Mouse (Mus musculus) erythroblast, adult 5-6 weeks (primary cell): ENCODE results near the gene Gm10358. TPM values are rescaled to one million over a fixed set of nuclear protein-coding genes. Genes with fewer than 3 reads are reported as not detected.
"Not testable (repeated sequence)": the region's sequence is repeated elsewhere in the genome, so short reads cannot be mapped to it uniquely, and the experiment has no call there.

Experiments
- ATAC-seq: replicated peaks from 2 replicates; pipeline ENCODE4 v1.8.0; 2016; ENCODE audit warnings: moderate number of reproducible peaks, mild to moderate bottlenecking, moderate TSS enrichment, inconsistent platforms; ENCODE audit not compliant: poor library complexity, low FRiP score, severe bottlenecking
- total RNA-seq, 2 experiments: library from RNA; stranded (forward) in 1 of 2; stranded (reverse) in 1 of 2; fragments of 150-400 nt in 1 of 2; fragments of 200-764, 138-1000 nt in 1 of 2; gene quantifications; 2 replicates each; pipeline versions ENCODE4 v1.2.3 to v1.2.4; 2015 to 2017; ENCODE audit warnings: low replicate concordance in 2 of 2

The Gm10358 gene
- total RNA-seq (2015; ENCODE audit: low replicate concordance) (not detected in 2 replicates), total RNA-seq (2017; ENCODE audit: low replicate concordance) (not detected in 2 replicates)

DNA sequence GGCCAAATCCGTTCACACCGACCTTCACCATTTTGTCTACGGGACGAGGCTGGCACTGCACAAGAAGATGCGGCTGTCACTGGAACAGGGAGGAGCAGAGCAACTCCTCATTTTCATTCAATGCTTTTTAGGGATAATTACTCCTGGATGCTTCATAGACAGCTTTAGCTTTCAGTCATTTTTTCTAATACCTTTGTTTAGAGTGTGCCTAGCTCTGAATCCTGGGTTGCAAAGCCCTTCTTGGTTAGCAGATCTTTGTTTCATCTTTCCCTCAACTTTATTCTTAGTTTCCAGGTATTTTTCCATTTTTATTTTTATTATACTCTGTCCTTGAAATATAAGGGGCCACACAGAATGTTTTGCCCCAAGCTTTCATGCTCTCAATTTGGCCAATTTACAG lies at the start of gene Gm10358:
TSS of gene Gm10358 (minus strand) at position 101 of the 400 bp plus-strand sequence.
- ATAC-seq, result no peak

- no peak for ATAC-seq
Observed at GRCm38 (mm10) chr8:75448394-75448793, 42.0 kb upstream of the Gm10358 start, which contains the start of gene Iqcm. TSS of gene Iqcm (plus strand) at chr8:75448694.

DNA sequence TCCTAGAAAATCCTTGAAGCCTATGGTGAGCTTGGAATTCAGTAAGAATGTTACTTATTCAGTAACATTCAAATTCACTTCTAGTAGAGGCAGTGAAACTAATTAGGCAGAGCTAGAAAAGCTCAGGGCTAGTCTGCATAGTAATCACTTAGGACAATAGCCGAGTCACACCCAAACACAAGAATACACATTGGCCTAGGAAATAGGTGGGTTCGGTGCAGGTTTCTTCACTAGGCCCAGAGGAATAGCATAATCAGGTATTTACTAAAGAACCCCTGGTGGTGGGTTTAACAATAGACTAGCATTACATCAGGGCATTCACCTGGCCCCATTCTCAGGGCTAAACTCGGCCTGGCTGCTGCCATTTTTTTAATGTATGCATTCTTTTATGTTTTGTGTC lies 9.3 kb upstream of the Gm10358 start:
- not testable (repeated sequence) for ATAC-seq

- no peak for ATAC-seq
Observed at GRCm38 (mm10) chr8:75384770-75385290, 21.6 kb downstream of the Gm10358 start.

DNA sequence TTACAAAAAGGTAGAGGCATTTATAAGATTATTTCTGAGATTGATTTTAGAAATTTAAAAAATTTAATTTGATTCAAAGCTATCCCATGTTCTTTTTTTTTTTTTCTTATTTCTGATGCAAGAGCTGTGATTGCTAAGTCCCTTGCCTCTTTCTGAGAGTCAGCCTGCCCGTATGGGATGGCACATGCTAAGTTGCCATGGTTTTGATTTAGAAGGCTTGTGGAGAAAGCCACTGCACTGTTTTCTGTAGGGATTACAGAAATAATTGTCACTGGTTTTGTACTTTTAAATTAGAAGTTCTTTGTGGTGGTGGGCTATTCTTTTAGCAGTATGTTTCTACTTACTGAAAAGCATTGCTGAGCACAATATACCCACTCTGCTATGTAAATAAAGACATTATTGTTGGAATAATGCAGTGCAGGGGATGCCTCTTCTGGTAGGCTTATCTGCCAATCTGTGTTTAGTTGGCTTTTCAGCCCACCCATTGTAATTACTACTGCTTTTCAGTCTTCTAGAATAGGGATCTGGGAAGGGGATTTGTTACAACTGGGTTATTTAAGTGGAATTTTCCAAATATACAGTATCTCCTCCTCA lies 30.8 kb downstream of the Gm10358 start:
- no peak for ATAC-seq

GRCm38 (mm10) chr8:75372006-75372405 lies 34.4 kb downstream of the Gm10358 start:
- ATAC-seq, result no peak

Other genes with a start within 250 kb of the Gm10358 start
- gene Rasd2, start 192.6 kb downstream of the Gm10358 start, total RNA-seq (2015; ENCODE audit: low replicate concordance), result not detected in 2 replicates
- gene Rasd2, start 192.6 kb downstream of the Gm10358 start, total RNA-seq (2017; ENCODE audit: low replicate concordance), result not detected in 2 replicates
- not detected in 2 replicates for gene Iqcm, start 42.1 kb upstream of the Gm10358 start, total RNA-seq (2015; ENCODE audit: low replicate concordance)
- not detected in 2 replicates for gene Iqcm, start 42.1 kb upstream of the Gm10358 start, total RNA-seq (2017; ENCODE audit: low replicate concordance)